ENCODE assay signal across 8 mouse cellular contexts in genomic region chr9:75683426-75684191, GRCm38 (mm10). TPM values are rescaled to one million over a fixed set of nuclear protein-coding genes. Genes with fewer than 3 reads are reported as not detected.
A peak's percentile ranks its signal among the peaks of the same experiment; 100 is the strongest.
DNase-seq lines count a peak whose midpoint lies in the region; ATAC-seq and TF ChIP-seq lines count a peak whose summit lies in the region.

Gene Scg3, minus strand, starts transcription at chr9:75684056.

- peak; percentile 95 for DNase-seq in ZHBTc4 (ENCODE audit: low read depth, low spot score)
- DNase-seq in cerebellum, postnatal 36 days: peak; percentile 97
- DNase-seq in gastrocnemius, adult 2 months: peak; percentile 68
- peak; percentile 98 for DNase-seq in hindbrain, postnatal 0 days (ENCODE audit: low spot score)
- peak; percentile 88 for DNase-seq in left cerebral cortex, adult 11 months (ENCODE audit: low spot score)
- peak; percentile 59 for DNase-seq in lung, postnatal 36 days
- DNase-seq in right cerebral cortex, adult 2 months (ENCODE audit: low spot score in 2 of 2): peak; percentile 96 to 97
- peak; percentile 73 for DNase-seq in yolk sac, embryonic 10.5 days (ENCODE audit: low spot score)

- peak within 1 kb of the TSS; percentile 72 for H3K9ac ChIP-seq in hindbrain, postnatal 0 days (replicated peaks; ENCODE audit: low read length)

- H3K36me3 ChIP-seq in hindbrain, postnatal 0 days (ENCODE audit: insufficient read depth, low read length): no peaks in the 10 kb centered on the region

- no peak for TF ChIP-seq CTCF in gastrocnemius, adult 2 months (IDR thresholded peaks at IDR 0.05)
- peak; percentile 35; the same call in 1 of the 2 replicates for TF ChIP-seq CTCF in hindbrain, postnatal 0 days (IDR thresholded peaks at IDR 0.05; ENCODE audit: low read depth)

- H3K27me3 ChIP-seq in hindbrain, postnatal 0 days (ENCODE audit: insufficient read depth, low read length): no peaks in the 10 kb centered on the region

- peak within 1 kb of the TSS; percentile 58 for H3K4me2 ChIP-seq in hindbrain, postnatal 0 days (ENCODE audit: low read depth, low read length)

- peak; percentile 99 for ATAC-seq in hindbrain, postnatal 0 days

- 3% methylated on average over 42 of the region's 42 CpGs for WGBS in hindbrain, postnatal 0 days

- H3K4me3 ChIP-seq in gastrocnemius, adult 2 months: peak within 1 kb of the TSS; percentile 55
- peak within 1 kb of the TSS; percentile 81 for H3K4me3 ChIP-seq in hindbrain, postnatal 0 days (ENCODE audit: low read length)

- no peaks in the 10 kb centered on the region for H3K4me1 ChIP-seq in hindbrain, postnatal 0 days (ENCODE audit: insufficient read depth, low read length)

- intact Hi-C loops in gastrocnemius, adult 2 months (cut with DNase I): no loop called here

- H3K9me3 ChIP-seq in hindbrain, postnatal 0 days (ENCODE audit: low read length): no peaks in the 10 kb centered on the region

- H3K27ac ChIP-seq in gastrocnemius, adult 2 months: no peak within 1 kb of the TSS
- H3K27ac ChIP-seq in hindbrain, postnatal 0 days: peak within 1 kb of the TSS; percentile 92

RNA-seq across cellular contexts. Expression of gene Scg3, which starts in this region (rescaled TPM):
- total RNA-seq in gastrocnemius, adult 2 months (2021): 1 to 10 TPM; 1.1 to 1.7 TPM
- total RNA-seq in hindbrain, postnatal 0 days (2014; rRNA removed): 107 and 112 TPM in 2 replicates
- polyA plus RNA-seq in hindbrain, postnatal 0 days (2015; fragmentation: Nextera tagmentation; extraction: Ambion mirVana): 134 and 143 TPM in 2 replicates

Comparison
In these comparisons a context has a peak if more than half of its experiments do, and no peak if none do; other contexts are left out.
1. RNA of gene Scg3 (total RNA-seq): 107 to 112 TPM in hindbrain, postnatal 0 days; 1.1 to 1.7 TPM in gastrocnemius, adult 2 months; every median in the first group is over 10 times any median in the second.
2. Peak in every context shown above with its lines, with median percentiles within 50 percentile points of each other: DNase-seq.